Mouse (Mus musculus) neural tube, embryonic 15.5 days (tissue): ENCODE results near the gene Plin4. TPM values are rescaled to one million over a fixed set of nuclear protein-coding genes. Genes with fewer than 3 reads are reported as not detected.

ENCODE experiments used
- polyA plus RNA-seq: library from polyadenylated mRNA; unstranded; fragments of >200 nt; fragmentation: Nextera tagmentation; extraction: Ambion mirVana; gene quantifications from 2 replicates; pipeline ENCODE4 v1.2.1, GENCODE M21; 2015

The Plin4 gene
- polyA plus RNA-seq, 1 experiment from 2014 or later = 0.09 TPM

Other genes with a start within 250 kb of the Plin4 start
- 10.8 and 11.2 TPM in 2 replicates for gene Zfp119a, start 230.9 kb downstream of the Plin4 start, polyA plus RNA-seq
- gene Zfp959, start 217.7 kb downstream of the Plin4 start, polyA plus RNA-seq = 14.7 and 14.8 TPM in 2 replicates
- gene Zfp119b, start 160.3 kb downstream of the Plin4 start, polyA plus RNA-seq = 9.2 and 9.3 TPM in 2 replicates
- gene Ebi3, start 157.2 kb downstream of the Plin4 start, polyA plus RNA-seq = 7.4 and 9.0 TPM in 2 replicates
- gene Yju2, start 150.7 kb downstream of the Plin4 start, polyA plus RNA-seq = 19.5 and 23.5 TPM in 2 replicates
- 152 and 195 TPM in 2 replicates for gene Shd, start 139.3 kb downstream of the Plin4 start, polyA plus RNA-seq
- 189 and 228 TPM in 2 replicates for gene Fsd1, start 123.3 kb downstream of the Plin4 start, polyA plus RNA-seq
- 7.3 and 11.5 TPM in 2 replicates for gene Stap2, start 104.2 kb downstream of the Plin4 start, polyA plus RNA-seq
- gene Mpnd, start 104.1 kb downstream of the Plin4 start, polyA plus RNA-seq = 121 and 130 TPM in 2 replicates
- 105 and 114 TPM in 2 replicates for gene Sh3gl1, start 73.2 kb downstream of the Plin4 start, polyA plus RNA-seq
- 4.0 and 10.1 TPM in 2 replicates for gene Chaf1a, start 69.4 kb downstream of the Plin4 start, polyA plus RNA-seq
- 65.3 and 79.4 TPM in 2 replicates for gene Ubxn6, start 34.8 kb downstream of the Plin4 start, polyA plus RNA-seq
- 124 and 134 TPM in 2 replicates for gene Hdgfl2, start 30.2 kb downstream of the Plin4 start, polyA plus RNA-seq
- 2.4 and 2.7 TPM in 2 replicates for gene Plin5, start 7.8 kb upstream of the Plin4 start, polyA plus RNA-seq
- 0.22 and 0.63 TPM in 2 replicates for gene Lrg1, start 12.2 kb upstream of the Plin4 start, polyA plus RNA-seq
- gene Sema6b, start 30.5 kb upstream of the Plin4 start, polyA plus RNA-seq = 12.3 and 16.2 TPM in 2 replicates
- 10.5 and 10.6 TPM in 2 replicates for gene Tnfaip8l1, start 52.7 kb upstream of the Plin4 start, polyA plus RNA-seq
- 80.3 and 82.3 TPM in 2 replicates for gene Mydgf, start 74.1 kb upstream of the Plin4 start, polyA plus RNA-seq
- gene Dpp9, start 109.1 kb upstream of the Plin4 start, polyA plus RNA-seq = 22.4 and 27.2 TPM in 2 replicates
- 16.2 and 16.9 TPM in 2 replicates for gene Fem1a, start 147.0 kb upstream of the Plin4 start, polyA plus RNA-seq
- 1.2 and 2.9 TPM in 2 replicates for gene Ticam1, start 167.0 kb upstream of the Plin4 start, polyA plus RNA-seq
- 13.2 and 28.7 TPM in 2 replicates for gene Plin3, start 183.1 kb upstream of the Plin4 start, polyA plus RNA-seq
- 0.34 TPM in 1 of 2 replicates, not detected in the other for gene Arrdc5, start 190.5 kb upstream of the Plin4 start, polyA plus RNA-seq
- gene Uhrf1, start 193.5 kb upstream of the Plin4 start, polyA plus RNA-seq = 13.8 and 59.4 TPM in 2 replicates
- 59.1 and 65.2 TPM in 2 replicates for gene Kdm4b, start 216.3 kb upstream of the Plin4 start, polyA plus RNA-seq